Mouse (Mus musculus): ENCODE results near the gene Gm10645.

Gene Gm10645

DNA sequence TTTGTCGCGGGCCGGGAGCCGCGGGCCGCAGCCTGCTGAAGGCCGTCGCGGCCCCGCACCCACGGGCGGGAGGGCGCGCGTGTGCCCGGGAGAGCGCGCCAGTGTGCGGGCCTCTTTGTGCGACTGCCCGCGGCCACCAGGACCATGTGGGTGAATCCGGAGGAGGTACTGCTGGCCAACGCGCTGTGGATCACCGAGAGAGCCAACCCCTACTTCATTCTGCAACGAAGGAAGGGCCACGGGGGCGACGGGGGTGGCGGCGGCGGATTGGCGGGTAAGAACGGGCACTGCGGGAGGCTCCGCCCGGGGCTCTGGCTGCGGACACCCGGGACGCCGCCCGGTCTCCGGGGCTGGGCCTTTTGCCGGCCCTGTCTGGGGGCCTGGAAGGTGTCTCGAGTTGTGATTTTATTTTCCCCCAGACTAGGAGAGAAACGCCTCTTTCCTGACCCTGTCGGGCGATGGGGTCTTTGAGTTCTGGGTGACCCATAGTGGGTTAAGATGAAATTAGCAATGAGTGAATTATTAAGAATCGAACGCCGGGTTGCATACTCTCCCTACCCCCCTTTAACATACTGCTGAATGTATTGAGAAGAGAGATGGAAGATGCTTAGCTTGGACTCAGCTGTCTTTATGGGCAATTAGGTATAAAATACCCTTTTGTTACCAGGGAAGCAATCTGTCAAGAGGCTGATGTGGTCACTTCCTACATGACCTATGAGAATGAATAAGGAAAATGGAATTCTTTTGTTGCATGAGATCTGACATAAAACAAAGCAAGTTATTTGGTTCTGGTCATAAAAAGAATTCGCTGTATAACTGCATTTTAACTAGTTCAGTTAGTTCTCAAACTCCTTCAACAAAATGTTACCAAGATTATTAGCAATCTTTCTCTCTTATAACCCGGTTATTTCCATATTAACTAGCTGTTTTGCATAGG, at the start of gene Gm10645:
Gene Gm10645, minus strand, starts transcription at position 240 of the 937 bp plus-strand sequence.
- no peak for DNase-seq (ENCODE audit: low read depth, low spot score)

GRCm38 (mm10) chr8:83215065-83215464, 49.1 kb upstream of the Gm10645 start:
- no peak for DNase-seq (ENCODE audit: low read depth, low spot score)

DNA sequence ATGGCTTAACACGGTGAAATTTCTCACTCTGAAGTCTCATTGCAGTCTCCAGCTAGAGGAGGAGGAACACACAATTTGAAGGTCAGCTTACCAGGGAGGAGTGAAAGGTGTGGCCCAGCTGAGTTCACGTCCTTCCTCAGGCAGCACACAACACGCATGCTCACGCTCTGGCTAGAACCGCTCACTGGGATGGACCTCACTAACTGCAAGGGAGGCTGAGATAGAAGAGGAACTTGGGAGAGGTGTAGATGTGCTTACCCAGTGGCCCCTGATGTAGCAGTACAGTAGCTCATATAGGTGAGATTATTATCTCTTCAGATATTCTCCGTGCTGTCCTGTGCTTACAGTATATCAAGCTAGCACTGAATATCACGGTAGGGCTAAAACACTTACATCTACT, 44.7 kb upstream of the Gm10645 start:
- no peak for DNase-seq (ENCODE audit: low read depth, low spot score)

- DNase-seq (ENCODE audit: low read depth, low spot score) = no peak
Observed at GRCm38 (mm10) chr8:83209581-83209980, 43.6 kb upstream of the Gm10645 start.

DNA sequence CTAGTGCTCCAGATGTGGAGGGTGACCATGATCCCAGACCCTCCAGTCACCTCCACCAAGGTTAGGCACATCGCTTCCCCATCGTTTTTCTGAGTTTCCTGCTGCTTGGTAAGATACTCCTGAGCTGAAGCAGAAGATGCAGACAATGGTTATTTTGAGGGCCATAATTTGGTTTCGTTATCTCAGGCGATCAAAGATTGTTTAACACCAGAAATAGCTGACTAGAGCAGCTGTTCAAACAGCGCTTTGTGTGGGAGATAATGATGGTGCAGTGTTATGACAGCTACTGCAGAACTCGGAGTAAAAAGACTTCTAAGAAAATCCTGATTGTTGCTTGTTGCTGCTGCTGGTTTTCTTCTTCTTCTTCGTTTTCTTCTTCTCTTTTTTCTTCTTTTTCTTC, 39.9 kb upstream of the Gm10645 start:
- DNase-seq (ENCODE audit: low read depth, low spot score) = no peak

DNA sequence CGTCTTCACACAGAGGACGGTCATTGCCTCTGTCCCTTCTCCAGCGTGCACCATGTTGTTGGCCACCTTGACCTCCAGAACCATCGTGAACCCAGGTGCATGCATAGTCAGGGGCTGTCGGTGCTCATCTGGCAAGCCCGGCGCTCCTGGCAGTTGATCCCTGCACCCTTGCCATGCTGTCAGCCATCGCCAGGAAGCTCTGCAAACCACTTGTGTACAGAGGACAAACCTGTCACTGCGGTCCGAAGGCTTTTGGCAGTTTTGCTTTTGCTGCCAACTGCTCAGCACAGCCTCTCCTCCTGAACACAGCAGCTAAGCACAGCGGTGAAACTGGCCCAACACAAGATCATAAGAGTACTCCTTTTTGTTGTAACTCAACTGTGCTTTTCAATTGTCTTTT, 37.0 kb upstream of the Gm10645 start:
- DNase-seq (ENCODE audit: low read depth, low spot score) = no peak

- DNase-seq (ENCODE audit: low read depth, low spot score) = no peak
Observed at GRCm38 (mm10) chr8:83200191-83201177, 34.5 kb upstream of the Gm10645 start.

DNA sequence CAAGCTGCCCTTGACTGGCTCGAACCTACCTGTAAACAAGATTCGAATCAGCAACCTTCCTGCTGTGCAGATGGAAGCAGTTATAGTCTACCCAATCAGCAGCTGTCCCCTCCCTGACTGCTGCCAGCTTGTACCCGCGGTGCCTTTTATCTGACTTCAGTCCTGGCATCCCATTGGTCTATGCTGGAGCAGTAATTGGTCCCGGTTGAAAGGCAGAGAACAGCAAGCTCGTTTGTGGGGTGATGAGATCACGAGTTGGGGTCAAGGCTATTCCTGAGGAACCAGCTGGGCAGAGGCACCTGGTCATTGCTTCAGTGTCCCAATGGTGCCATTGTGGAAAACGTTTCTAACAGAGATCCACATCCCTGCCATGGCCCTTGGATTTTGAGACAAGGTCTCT, 33.7 kb upstream of the Gm10645 start:
- DNase-seq (ENCODE audit: low read depth, low spot score) = no peak

DNA sequence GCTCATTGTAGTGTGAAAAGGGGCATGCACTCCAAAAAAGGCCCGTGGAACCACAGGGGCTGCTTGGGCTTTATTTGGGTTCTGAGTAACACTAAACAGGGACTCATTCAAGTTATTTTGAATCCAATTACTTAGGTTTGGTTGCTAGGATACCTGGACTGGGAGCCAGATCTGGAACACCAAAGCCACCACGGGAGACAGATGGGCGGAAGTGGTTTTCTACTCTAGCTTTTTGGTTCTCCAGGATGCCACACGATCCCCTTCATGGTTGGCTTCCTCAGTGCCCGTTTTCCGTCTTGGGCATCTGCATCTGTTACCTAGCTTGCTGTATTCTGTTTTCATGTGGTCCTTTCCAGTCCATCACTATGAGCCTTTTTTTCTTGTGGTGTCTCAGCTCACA, 30.1 kb upstream of the Gm10645 start:
- DNase-seq (ENCODE audit: low read depth, low spot score) = no peak

DNA sequence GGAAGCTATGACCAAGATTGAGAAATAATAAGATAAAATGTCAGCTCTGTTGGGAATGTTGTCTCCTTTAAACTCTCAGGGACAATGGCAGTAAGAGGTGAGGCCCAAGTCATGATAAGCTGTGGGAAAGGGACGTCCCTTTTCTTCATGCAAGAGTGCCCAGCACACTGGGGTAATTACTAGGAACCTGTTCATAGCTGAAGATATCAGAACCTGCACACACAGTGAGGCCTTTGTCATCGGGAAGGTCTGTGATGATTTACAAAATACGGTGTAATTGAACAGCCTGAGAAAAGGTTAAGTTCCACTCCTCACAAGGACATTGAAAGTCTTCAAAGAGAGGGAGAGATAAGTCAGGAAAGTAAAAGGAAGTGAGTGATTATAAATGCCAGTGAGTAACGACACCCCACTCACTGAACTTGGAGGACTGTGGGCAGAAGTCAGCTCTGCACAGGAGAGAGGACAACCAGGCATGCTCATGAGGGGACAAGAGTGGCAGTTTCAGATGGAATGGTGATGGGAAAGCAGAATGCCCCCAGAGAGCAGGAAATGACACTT, 23.6 kb upstream of the Gm10645 start:
- DNase-seq (ENCODE audit: low read depth, low spot score) = no peak

GRCm38 (mm10) chr8:83187363-83187962, 21.5 kb upstream of the Gm10645 start:
- DNase-seq (ENCODE audit: low read depth, low spot score) = no peak

GRCm38 (mm10) chr8:83186376-83186775, 20.4 kb upstream of the Gm10645 start:
- DNase-seq (ENCODE audit: low read depth, low spot score) = no peak

DNA sequence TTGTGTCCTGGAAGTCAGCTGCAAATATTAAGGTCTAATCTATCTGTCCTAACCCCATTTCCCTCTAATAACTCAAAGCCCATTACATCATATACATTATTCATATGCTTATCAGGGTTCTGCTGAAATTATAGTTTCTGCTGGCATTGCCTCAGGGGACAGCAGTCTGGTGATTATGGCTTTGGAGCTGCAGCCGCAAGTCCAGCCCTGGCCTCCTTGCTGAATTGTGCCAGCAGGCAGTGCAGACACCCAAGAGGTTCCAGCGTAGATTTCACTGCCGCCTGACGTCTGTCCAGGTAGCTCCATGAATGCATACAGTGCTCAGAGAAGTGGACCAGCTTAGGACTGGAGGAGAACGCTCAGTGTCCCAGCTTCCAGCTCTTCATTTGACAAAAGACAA, 16.8 kb upstream of the Gm10645 start:
- DNase-seq (ENCODE audit: low read depth, low spot score) = no peak

GRCm38 (mm10) chr8:83181851-83182482, 16.0 kb upstream of the Gm10645 start:
- DNase-seq (ENCODE audit: low read depth, low spot score) = no peak

DNA sequence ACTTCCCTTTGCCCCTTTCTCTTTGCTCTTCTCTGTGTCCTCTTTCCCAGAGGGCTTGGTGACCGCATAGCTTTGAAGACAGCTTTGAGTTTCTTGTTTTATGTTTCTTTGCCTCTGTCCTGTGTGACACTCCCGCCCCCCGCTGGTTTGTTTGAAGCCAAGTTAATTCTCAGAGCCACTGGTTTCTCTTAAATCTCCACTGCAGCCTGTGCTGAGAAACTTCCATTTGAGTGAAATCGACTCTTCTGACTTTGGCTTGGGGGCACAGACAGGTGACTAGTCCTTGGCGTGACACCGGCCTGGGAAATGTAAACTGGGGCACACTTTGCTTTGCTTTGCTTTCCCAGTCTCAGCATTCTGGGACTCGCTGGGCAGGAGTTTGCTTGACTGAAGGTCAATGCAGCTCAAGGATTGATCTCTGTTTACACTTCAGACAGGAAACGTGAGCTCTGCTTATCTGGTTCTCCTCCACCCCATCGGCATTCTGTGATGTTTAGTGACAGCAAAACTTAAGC, 12.3 kb upstream of the Gm10645 start:
- no peak for DNase-seq (ENCODE audit: low read depth, low spot score)

GRCm38 (mm10) chr8:83177317-83178195, 11.6 kb upstream of the Gm10645 start:
- DNase-seq (ENCODE audit: low read depth, low spot score) = no peak

DNA sequence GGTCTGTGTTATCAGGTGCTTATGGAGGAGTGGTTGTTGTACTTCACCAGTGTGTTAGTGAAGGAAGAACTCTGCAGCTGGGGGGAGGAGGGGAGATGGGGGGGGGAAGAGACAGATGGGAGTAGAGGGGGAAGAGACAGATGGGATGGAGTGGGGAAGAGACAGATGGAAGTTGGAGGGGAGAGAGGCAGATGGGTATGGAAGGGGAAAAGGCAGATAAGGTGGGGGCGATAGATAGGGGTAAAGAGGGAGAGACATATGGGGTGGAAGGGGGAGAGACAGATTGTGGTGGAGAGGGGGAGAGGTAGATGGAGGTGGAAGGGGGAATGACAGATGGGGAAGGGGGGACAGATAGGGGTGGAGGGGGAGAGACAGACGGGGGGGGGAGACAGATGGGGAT, 10.8 kb upstream of the Gm10645 start:
- DNase-seq (ENCODE audit: low read depth, low spot score) = no peak

- no peak for DNase-seq (ENCODE audit: low read depth, low spot score)
Observed at GRCm38 (mm10) chr8:83175680-83176079, 9.7 kb upstream of the Gm10645 start.

- DNase-seq (ENCODE audit: low read depth, low spot score) = no peak
Observed at GRCm38 (mm10) chr8:83170894-83171293, 4.9 kb upstream of the Gm10645 start.

DNA sequence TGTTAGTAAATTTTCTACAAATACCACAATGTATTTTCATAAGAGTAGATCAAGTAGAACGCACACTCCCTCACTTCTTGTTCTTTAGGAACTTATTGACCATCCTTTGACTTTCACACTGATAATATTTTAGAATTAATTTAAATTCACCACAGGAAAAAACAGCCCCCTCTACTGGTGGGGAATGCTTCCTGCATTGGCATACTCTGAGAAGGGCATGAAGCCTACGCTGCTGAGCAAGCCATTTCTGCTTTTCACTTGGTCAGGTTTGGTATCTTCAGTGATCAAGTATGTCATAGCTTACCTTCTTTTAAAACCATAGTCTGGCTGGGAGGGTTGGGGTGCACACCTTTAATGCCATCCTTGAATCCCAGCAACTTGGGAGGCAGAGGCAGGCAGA, 3.7 kb upstream of the Gm10645 start:
- DNase-seq (ENCODE audit: low read depth, low spot score) = no peak
